Mouse (Mus musculus): ENCODE data around the gene Stk33. TPM values are rescaled to one million over a fixed set of nuclear protein-coding genes. Genes with fewer than 3 reads are reported as not detected.

The Stk33 gene
- total and polyA plus RNA-seq, 3 experiments = not detected

DNA sequence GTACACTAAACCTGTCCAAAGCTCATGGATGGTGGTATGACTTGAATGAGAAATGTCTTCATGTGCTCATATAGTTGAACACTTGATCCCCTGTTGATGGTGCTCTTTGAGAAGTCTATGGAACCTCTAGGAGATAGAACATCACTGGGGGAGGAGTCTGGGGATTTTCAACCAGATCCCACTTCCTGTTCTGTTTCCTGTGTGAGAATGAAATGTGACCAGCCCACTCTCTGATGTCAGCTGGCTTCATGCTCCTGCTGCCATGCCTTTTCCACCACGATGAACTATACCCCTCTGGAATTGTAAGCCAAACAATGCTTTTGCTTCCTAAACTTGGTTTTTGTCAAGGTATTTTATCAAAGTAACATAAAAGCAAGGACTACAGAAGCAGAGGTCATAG is 81.0 kb downstream of the Stk33 start:
- Histone ChIP-seq H3K36me3 (ENCODE audit: control insufficient read depth in 1 of 2, insufficient read depth in 2 of 2, low read length in 2 of 2) (peaks cover 0 to 4% of the 10 kb centered on the region in 2 experiments; a peak in 2 of 4 replicates), H3K9me3 (replicated peaks; ENCODE audit: insufficient read depth, low read length) (no peaks in the 10 kb centered on the region), H3K27me3 (ENCODE audit: control insufficient read depth in 1 of 2, insufficient read depth in 2 of 2, low read length in 2 of 2) (no peaks in the 10 kb centered on the region), H3K4me3 (ENCODE audit: control insufficient read depth in 1 of 2, insufficient read depth in 1 of 2, low read depth in 2 of 2, low read length in 2 of 2) (no peak overlapping the region), H3K27ac (ENCODE audit: control insufficient read depth, low read depth, low read length) (no peak overlapping the region), H3K9ac (ENCODE audit: control insufficient read depth, low read depth, low read length, poor library complexity, severe bottlenecking) (no peak overlapping the region), H3K4me1 (ENCODE audit: control insufficient read depth in 1 of 2, insufficient read depth in 2 of 2, low read length in 2 of 2) (peaks cover 3 to 4% of the 10 kb centered on the region in 2 experiments; a peak in 3 of 4 replicates), H3K79me2 (ENCODE audit: control insufficient read depth, insufficient read depth, low read length, poor library complexity) (no peaks in the 10 kb centered on the region)
- TF ChIP-seq NELFE (IDR thresholded peaks at IDR 0.05; ENCODE audit: low read depth, low read length) = no peak
- TF ChIP-seq ETS1 (IDR thresholded peaks at IDR 0.05; ENCODE audit: low read depth, low read length) = no peak
- TF ChIP-seq ZNF384 (IDR thresholded peaks at IDR 0.05; ENCODE audit: low read depth, low read length) = no peak
- TF ChIP-seq GABPA (IDR thresholded peaks at IDR 0.05; ENCODE audit: low read depth, low read length) = no peak
- TF ChIP-seq ZKSCAN1 (IDR thresholded peaks at IDR 0.05; ENCODE audit: low read depth, low read length) = no peak
- no peak for TF ChIP-seq MYC (IDR thresholded peaks at IDR 0.05; ENCODE audit: low read depth, low read length)
- no peak for TF ChIP-seq MYB (IDR thresholded peaks at IDR 0.05; ENCODE audit: low read depth, low read length)
- no peak for TF ChIP-seq POLR2A (IDR thresholded peaks at IDR 0.05; ENCODE audit: control insufficient read depth in 1 of 2, insufficient read depth in 1 of 2, low read depth in 1 of 2, low read length in 2 of 2, poor library complexity in 1 of 2)
- no peak for TF ChIP-seq MAFK (IDR thresholded peaks at IDR 0.05; ENCODE audit: borderline replicate concordance, low read depth, low read length)
- no peak for TF ChIP-seq GATA1 (IDR thresholded peaks at IDR 0.05; ENCODE audit: low read depth, low read length)
- no peak for TF ChIP-seq CHD1 (IDR thresholded peaks at IDR 0.05; ENCODE audit: low read depth, low read length)
- TF ChIP-seq ELF1 (IDR thresholded peaks at IDR 0.05; ENCODE audit: low read depth, low read length) = no peak
- TF ChIP-seq HCFC1 (IDR thresholded peaks at IDR 0.05; ENCODE audit: low read depth, low read length) = no peak
- peak; percentile 35 for DNase-seq (ENCODE audit: low read depth, low spot score)

DNA sequence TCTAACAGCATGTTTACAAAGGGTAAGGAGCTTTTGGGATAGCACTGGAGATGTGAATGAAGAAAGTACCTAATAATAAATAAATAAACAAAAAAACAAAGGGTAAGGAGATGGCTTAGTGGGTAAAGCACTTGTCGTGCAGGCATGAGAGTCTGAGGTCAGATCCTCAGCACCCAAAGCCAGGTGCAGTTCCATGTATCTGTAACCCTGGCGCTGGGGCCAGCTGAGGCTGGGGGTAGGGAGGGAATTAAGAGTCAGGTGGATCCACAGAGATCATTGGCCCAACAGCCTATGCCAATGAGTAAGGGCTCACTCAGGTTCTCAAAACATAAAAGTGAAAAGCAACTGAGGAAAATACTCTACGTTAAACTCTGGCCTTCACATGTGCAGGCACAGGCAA is 91.6 kb downstream of the Stk33 start:
- TF ChIP-seq BHLHE40 (IDR thresholded peaks at IDR 0.05; ENCODE audit: borderline replicate concordance, low read depth, low read length) (no peak), RAD21 (IDR thresholded peaks at IDR 0.05; ENCODE audit: low read depth, low read length) (no peak), SIN3A (IDR thresholded peaks at IDR 0.05; ENCODE audit: low read length) (no peak), CHD2 (IDR thresholded peaks at IDR 0.05; ENCODE audit: low read length) (no peak), CHD1 (IDR thresholded peaks at IDR 0.05; ENCODE audit: low read depth, low read length) (no peak), TBP (IDR thresholded peaks at IDR 0.05; ENCODE audit: low read depth, low read length) (no peak), POLR2AphosphoS5 (IDR thresholded peaks at IDR 0.05; ENCODE audit: borderline replicate concordance, low read depth, low read length) (no peak), ZC3H11A (IDR thresholded peaks at IDR 0.05; ENCODE audit: low read depth, low read length) (no peak), NRF1 (IDR thresholded peaks at IDR 0.05; ENCODE audit: insufficient read depth, low read depth, low read length, poor library complexity, severe bottlenecking) (no peak), ZMIZ1 (IDR thresholded peaks at IDR 0.05; ENCODE audit: low read depth, low read length) (no peak), POLR2AphosphoS2 (IDR thresholded peaks at IDR 0.05; ENCODE audit: low read length) (no peak), MAFK (IDR thresholded peaks at IDR 0.05; ENCODE audit: borderline replicate concordance, low read depth, low read length) (no peak), CTCF (IDR thresholded peaks at IDR 0.05 in 2 of 3, conservative IDR thresholded peaks at IDR 0.05 in 1 of 3; ENCODE audit: control insufficient read depth in 1 of 3, insufficient read depth in 1 of 3, low read depth in 2 of 3, low read length in 3 of 3, poor library complexity in 1 of 3, severe bottlenecking in 1 of 3) (no peak), MAX (IDR thresholded peaks at IDR 0.05; ENCODE audit: low read length) (no peak), SMC3 (IDR thresholded peaks at IDR 0.05; ENCODE audit: low read depth, low read length) (no peak), RCOR1 (IDR thresholded peaks at IDR 0.05; ENCODE audit: low read depth, low read length) (no peak), TAL1 (IDR thresholded peaks at IDR 0.05; ENCODE audit: low read length) (no peak), NELFE (IDR thresholded peaks at IDR 0.05; ENCODE audit: low read depth, low read length) (no peak), EP300 (IDR thresholded peaks at IDR 0.05; ENCODE audit: low read depth in 1 of 2, low read length in 2 of 2) (no peak), KAT2A (conservative IDR thresholded peaks at IDR 0.05; ENCODE audit: low read depth, low read length) (no peak)
- no peak for DNase-seq (ENCODE audit: low read depth, low spot score)
- no peak overlapping the region for H3K9ac ChIP-seq (ENCODE audit: control insufficient read depth, low read depth, low read length, poor library complexity, severe bottlenecking)
- no peaks in the 10 kb centered on the region for H3K9me3 ChIP-seq (replicated peaks; ENCODE audit: insufficient read depth, low read length)
- H3K4me3 ChIP-seq (ENCODE audit: control insufficient read depth in 1 of 2, insufficient read depth in 1 of 2, low read depth in 2 of 2, low read length in 2 of 2) = no peak overlapping the region
- H3K36me3 ChIP-seq (ENCODE audit: control insufficient read depth in 1 of 2, insufficient read depth in 2 of 2, low read length in 2 of 2) = no peaks in the 10 kb centered on the region
- no peaks in the 10 kb centered on the region for H3K79me2 ChIP-seq (ENCODE audit: control insufficient read depth, insufficient read depth, low read length, poor library complexity)
- H3K4me1 ChIP-seq (ENCODE audit: control insufficient read depth in 1 of 2, insufficient read depth in 2 of 2, low read length in 2 of 2) = no peaks in the 10 kb centered on the region
- no peaks in the 10 kb centered on the region for H3K27me3 ChIP-seq (ENCODE audit: control insufficient read depth in 1 of 2, insufficient read depth in 2 of 2, low read length in 2 of 2)
- H3K27ac ChIP-seq (ENCODE audit: control insufficient read depth, low read depth, low read length) = no peak overlapping the region

All from MEL (cell line).